Mouse (Mus musculus) myocyte (in vitro differentiated cells): ENCODE data around the gene Nol4l. TPM values are rescaled to one million over a fixed set of nuclear protein-coding genes. Genes with fewer than 3 reads are reported as not detected.

Experiments
- H3K27me3 ChIP-seq: one replicate; pipeline ENCODE4 v1.6.1; 2011; ENCODE audit not compliant: control insufficient read depth, insufficient read depth, insufficient read length
- H3K36me3 ChIP-seq: one replicate; pipeline ENCODE4 v1.6.1; 2011; ENCODE audit not compliant: control insufficient read depth, insufficient read depth
- H3K4me2 ChIP-seq: one replicate; pipeline ENCODE4 v1.6.1; 2011; ENCODE audit warnings: low read depth, control low read depth
- H3K4me3 ChIP-seq: one replicate; pipeline ENCODE4 v1.5.1; 2011; ENCODE audit warnings: mild to moderate bottlenecking, control low read depth, moderate library complexity
- H3K79me2 ChIP-seq: one replicate; pipeline ENCODE4 v1.6.1; 2011; ENCODE audit not compliant: control insufficient read depth, insufficient read depth
- H3ac ChIP-seq: one replicate; pipeline ENCODE4 v1.6.1; 2011; ENCODE audit not compliant: control insufficient read depth, insufficient read length
- CEBPB ChIP-seq: IDR thresholded peaks from 2 replicates; pipeline ENCODE4 v1.6.1; 2011; ENCODE audit warnings: mild to moderate bottlenecking, moderate library complexity; ENCODE audit not compliant: poor library complexity, insufficient read depth, severe bottlenecking
- E2F4 ChIP-seq: IDR thresholded peaks from one replicate; pipeline ENCODE4 v1.6.1; 2011; ENCODE audit warnings: mild to moderate bottlenecking, control low read depth, moderate library complexity; ENCODE audit not compliant: insufficient read depth
- MAX ChIP-seq: IDR thresholded peaks from one replicate; pipeline ENCODE4 v1.6.1; 2011; ENCODE audit warnings: low read depth, mild to moderate bottlenecking, control low read depth
- MYOD1 ChIP-seq, 3 experiments: IDR thresholded peaks; one replicate each; pipeline ENCODE4 v1.6.1; 2011; ENCODE audit warnings: control low read depth in 2 of 3, low read depth in 2 of 3, mild to moderate bottlenecking in 2 of 3, moderate library complexity in 1 of 3; ENCODE audit not compliant: insufficient read length in 2 of 3, control insufficient read depth in 1 of 3
- MYOG ChIP-seq, 3 experiments: IDR thresholded peaks; one replicate each; pipeline ENCODE4 v1.6.1; 2011; ENCODE audit warnings: control low read depth in 2 of 3, low read depth in 2 of 3, mild to moderate bottlenecking in 2 of 3; ENCODE audit not compliant: insufficient read length in 2 of 3, control insufficient read depth in 1 of 3, insufficient read depth in 1 of 3
- POLR2A ChIP-seq: IDR thresholded peaks from one replicate; pipeline ENCODE4 v1.6.1; 2011; ENCODE audit warnings: low read depth, mild to moderate bottlenecking, control low read depth, moderate library complexity; ENCODE audit not compliant: insufficient read length
- POLR2AphosphoS2 ChIP-seq: IDR thresholded peaks from one replicate; pipeline ENCODE4 v1.6.1; 2011; ENCODE audit warnings: low read depth, control low read depth; ENCODE audit not compliant: insufficient read length
- REST ChIP-seq: IDR thresholded peaks from one replicate; pipeline ENCODE4 v1.6.1; 2011; ENCODE audit warnings: mild to moderate bottlenecking, control low read depth, moderate library complexity; ENCODE audit not compliant: insufficient read depth, insufficient read length
- SRF ChIP-seq: IDR thresholded peaks from one replicate; pipeline ENCODE4 v1.6.1; 2011; ENCODE audit warnings: low read depth; ENCODE audit not compliant: control insufficient read depth, insufficient read length
- TCF12 ChIP-seq: IDR thresholded peaks from one replicate; pipeline ENCODE4 v1.6.1; 2011; ENCODE audit warnings: mild to moderate bottlenecking, control low read depth; ENCODE audit not compliant: poor library complexity, insufficient read depth, severe bottlenecking
- TCF3 ChIP-seq: IDR thresholded peaks from one replicate; pipeline ENCODE4 v1.6.1; 2011; ENCODE audit warnings: low read depth, control low read depth; ENCODE audit not compliant: insufficient read length
- USF1 ChIP-seq: IDR thresholded peaks from one replicate; pipeline ENCODE4 v1.6.1; 2011; ENCODE audit warnings: low read depth, mild to moderate bottlenecking, control low read depth, moderate library complexity
- polyA plus RNA-seq: library from polyadenylated mRNA; unstranded; fragments of >200 nt; fragmentation: generic; extraction: Trizol; gene quantifications from one replicate; pipeline ENCODE4 v1.2.1, GENCODE M21; 2012; ENCODE audit warnings: missing spikeins

Gene Nol4l
- polyA plus RNA-seq, 1 experiment = 0.44 TPM

DNA sequence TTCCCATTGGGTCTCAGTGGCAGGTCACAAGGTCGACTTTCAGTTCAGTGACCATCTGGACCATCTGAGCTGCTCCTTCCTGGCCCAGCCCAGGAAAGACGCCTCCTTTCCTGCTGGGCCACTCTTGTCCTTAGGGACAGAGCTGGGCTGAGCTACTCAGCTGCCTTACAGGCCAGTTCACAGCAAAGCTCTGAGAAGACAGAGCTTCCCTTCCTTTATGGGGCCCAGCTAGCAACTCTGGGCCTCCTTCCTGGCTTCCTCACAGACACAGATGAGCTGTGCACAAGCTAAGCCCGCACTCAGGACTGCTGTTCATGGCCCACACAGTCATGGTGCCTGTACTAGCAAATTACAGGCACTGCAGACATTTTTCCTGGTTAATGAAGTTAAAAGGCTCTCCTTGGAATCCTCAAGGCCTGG is 71.7 kb downstream of the Nol4l start:
- TF ChIP-seq SRF (no peak), MYOG (IDR thresholded peaks at IDR 0.05; ENCODE audit: control insufficient read depth in 1 of 3, insufficient read depth in 1 of 3, insufficient read length in 2 of 3, low read depth in 2 of 3) (no peak)
- H3ac ChIP-seq = no peak overlapping the region
- no peaks in the 10 kb centered on the region for H3K79me2 ChIP-seq
- no peak overlapping the region for H3K4me2 ChIP-seq
- H3K36me3 ChIP-seq = no peaks in the 10 kb centered on the region
- H3K27me3 ChIP-seq = peaks cover 35% of the 10 kb centered on the region
- no peak overlapping the region for H3K4me3 ChIP-seq

GRCm38 (mm10) chr2:153457467-153457866 is 72.3 kb downstream of the Nol4l start:
- no peaks in the 10 kb centered on the region for H3K79me2 ChIP-seq
- no peak for TF ChIP-seq MYOG (IDR thresholded peaks at IDR 0.05; ENCODE audit: control insufficient read depth in 1 of 3, insufficient read depth in 1 of 3, insufficient read length in 2 of 3, low read depth in 2 of 3)
- no peak for TF ChIP-seq TCF3
- TF ChIP-seq POLR2A = no peak
- TF ChIP-seq REST = no peak
- no peak for TF ChIP-seq MAX
- TF ChIP-seq POLR2AphosphoS2 = no peak
- no peak for TF ChIP-seq MYOD1 (IDR thresholded peaks at IDR 0.05; ENCODE audit: control insufficient read depth in 1 of 3, insufficient read length in 2 of 3, low read depth in 2 of 3)
- TF ChIP-seq TCF12 = no peak
- TF ChIP-seq SRF = no peak
- no peak for TF ChIP-seq E2F4
- no peak for TF ChIP-seq CEBPB
- no peak for TF ChIP-seq USF1
- H3K27me3 ChIP-seq = peaks cover 35% of the 10 kb centered on the region
- H3ac ChIP-seq = no peak overlapping the region
- H3K4me2 ChIP-seq = no peak overlapping the region
- H3K4me3 ChIP-seq = no peak overlapping the region
- no peaks in the 10 kb centered on the region for H3K36me3 ChIP-seq

DNA sequence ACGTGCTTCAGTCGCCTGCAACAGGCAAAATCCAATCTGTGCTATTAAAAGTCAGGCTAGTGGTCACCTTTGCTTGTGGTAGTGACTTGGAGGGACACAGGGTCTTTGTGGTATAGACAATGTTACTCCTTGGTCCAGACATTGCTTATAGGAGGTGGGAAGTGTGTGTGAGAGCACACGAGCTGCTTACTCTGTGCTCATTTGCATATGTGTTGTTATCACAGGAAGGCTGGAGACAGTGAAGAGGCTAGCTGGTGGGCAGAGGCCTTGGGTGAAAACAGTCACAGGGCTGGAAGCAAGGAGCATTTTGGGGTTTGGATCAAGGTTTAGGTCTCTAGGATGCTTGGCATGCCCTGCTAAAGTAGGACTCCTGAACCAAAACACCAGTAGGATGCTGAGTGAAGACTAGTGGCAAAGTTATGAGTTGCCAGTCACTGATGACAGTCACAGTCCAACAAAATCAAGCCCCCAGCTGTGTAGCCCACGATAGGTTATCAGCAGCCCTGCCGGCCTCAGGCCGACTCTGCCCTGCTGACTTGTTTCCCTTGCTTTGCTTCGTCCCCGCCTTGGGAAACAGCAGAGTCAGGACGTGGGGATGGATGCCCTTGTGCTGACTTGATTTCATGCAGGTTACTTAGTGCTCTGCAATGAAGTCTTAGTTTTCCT is 74.8 kb downstream of the Nol4l start:
- no peak for TF ChIP-seq TCF3
- no peak for TF ChIP-seq POLR2AphosphoS2
- TF ChIP-seq REST = no peak
- no peak for TF ChIP-seq MYOD1 (IDR thresholded peaks at IDR 0.05; ENCODE audit: control insufficient read depth in 1 of 3, insufficient read length in 2 of 3, low read depth in 2 of 3)
- TF ChIP-seq CEBPB = no peak
- TF ChIP-seq USF1 = no peak
- no peak for TF ChIP-seq SRF
- no peak for TF ChIP-seq POLR2A
- no peak for TF ChIP-seq E2F4
- TF ChIP-seq MYOG (IDR thresholded peaks at IDR 0.05; ENCODE audit: control insufficient read depth in 1 of 3, insufficient read depth in 1 of 3, insufficient read length in 2 of 3, low read depth in 2 of 3) = no peak
- no peak for TF ChIP-seq MAX
- TF ChIP-seq TCF12 = no peak
- H3K4me2 ChIP-seq = no peak overlapping the region
- no peak overlapping the region for H3ac ChIP-seq
- peaks cover 35% of the 10 kb centered on the region for H3K27me3 ChIP-seq
- H3K4me3 ChIP-seq = no peak overlapping the region
- no peaks in the 10 kb centered on the region for H3K36me3 ChIP-seq
- no peaks in the 10 kb centered on the region for H3K79me2 ChIP-seq

DNA sequence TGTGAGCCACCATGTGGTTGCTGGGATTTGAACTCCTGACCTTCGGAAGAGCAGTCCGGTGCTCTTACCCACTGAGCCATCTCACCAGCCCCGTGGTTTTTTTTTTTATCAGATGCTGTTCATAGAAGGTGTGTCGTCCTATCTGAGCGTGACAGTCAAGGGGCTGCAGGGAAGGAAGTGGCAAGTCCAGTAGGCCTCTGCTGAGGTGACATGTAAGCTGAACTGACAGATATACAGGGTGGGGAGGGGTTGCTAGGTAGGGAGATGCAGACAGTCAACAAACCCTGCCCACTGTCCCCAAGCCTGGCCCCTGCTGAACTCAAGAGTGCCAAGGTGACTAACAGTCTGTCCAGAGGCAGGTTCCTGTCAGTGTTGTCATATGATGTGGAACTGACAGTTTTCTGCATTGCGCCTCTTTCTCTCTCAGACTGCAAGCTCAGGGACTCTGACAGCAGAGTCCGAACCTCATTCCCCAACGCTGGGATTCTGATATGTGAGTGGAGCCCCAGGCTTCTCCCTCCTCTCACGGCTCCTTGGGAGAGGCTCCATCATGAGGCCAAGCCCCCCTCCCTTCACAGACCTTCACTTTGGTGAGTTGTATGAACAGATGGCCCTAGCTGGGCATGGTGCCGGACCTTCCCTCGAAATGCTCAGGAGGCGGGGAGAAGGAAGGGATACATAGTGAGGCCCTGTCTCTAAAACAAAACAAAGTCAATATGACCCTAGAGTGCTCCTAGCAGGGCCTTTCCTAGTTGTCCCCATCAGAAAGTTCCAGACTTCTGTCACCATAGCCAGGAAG is 75.6 kb downstream of the Nol4l start:
- Histone ChIP-seq H3ac (no peak overlapping the region), H3K36me3 (no peaks in the 10 kb centered on the region), H3K4me2 (no peak overlapping the region), H3K4me3 (no peak overlapping the region), H3K79me2 (no peaks in the 10 kb centered on the region), H3K27me3 (peaks cover 35% of the 10 kb centered on the region)
- TF ChIP-seq SRF (no peak), REST (no peak), TCF12 (no peak), TCF3 (no peak), CEBPB (no peak), MYOD1 (IDR thresholded peaks at IDR 0.05; ENCODE audit: control insufficient read depth in 1 of 3, insufficient read length in 2 of 3, low read depth in 2 of 3) (no peak), USF1 (no peak)

DNA sequence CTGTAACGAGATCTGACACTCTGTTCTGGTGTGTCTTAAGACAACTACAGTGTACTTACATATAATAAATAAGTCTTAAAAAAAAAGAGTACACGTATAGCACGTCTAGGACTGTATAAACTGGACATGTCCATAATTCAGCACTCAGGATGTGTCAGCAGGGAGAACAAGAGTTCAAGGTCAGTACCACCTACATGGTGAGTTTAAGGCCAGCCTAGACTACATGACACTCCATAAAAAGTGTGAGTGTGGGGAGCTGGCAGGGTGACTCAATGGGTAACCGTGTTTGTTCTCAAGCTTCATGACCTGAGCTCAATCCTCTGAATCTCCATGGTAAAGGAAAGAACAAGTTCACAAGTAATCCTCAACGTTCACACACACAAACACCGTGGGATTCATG is 81.3 kb downstream of the Nol4l start:
- Histone ChIP-seq H3K79me2 (no peaks in the 10 kb centered on the region), H3K36me3 (no peaks in the 10 kb centered on the region), H3K4me3 (no peak overlapping the region), H3K27me3 (peaks cover 7% of the 10 kb centered on the region), H3K4me2 (no peak overlapping the region), H3ac (no peak overlapping the region)
- TF ChIP-seq CEBPB (no peak), TCF3 (no peak), MYOG (IDR thresholded peaks at IDR 0.05; ENCODE audit: control insufficient read depth in 1 of 3, insufficient read depth in 1 of 3, insufficient read length in 2 of 3, low read depth in 2 of 3) (no peak), POLR2AphosphoS2 (no peak), E2F4 (no peak), USF1 (no peak), MAX (no peak), SRF (no peak), REST (no peak), POLR2A (no peak), TCF12 (no peak), MYOD1 (IDR thresholded peaks at IDR 0.05; ENCODE audit: control insufficient read depth in 1 of 3, insufficient read length in 2 of 3, low read depth in 2 of 3) (no peak)
